Mouse (Mus musculus): ENCODE results near the gene Prrc2a. TPM values are rescaled to one million over a fixed set of nuclear protein-coding genes. Genes with fewer than 3 reads are reported as not detected.

Prrc2a gene
- polyA plus RNA-seq, 1 experiment = 404 TPM

Other genes with a start within 250 kb of the Prrc2a start
- 41.5 and 44.0 TPM in 2 replicates for gene Neu1, start 233.6 kb downstream of the Prrc2a start, polyA plus RNA-seq (2012; rRNA removed; ENCODE audit: low replicate concordance)
- gene Hspa1b, start 205.7 kb downstream of the Prrc2a start, polyA plus RNA-seq (2012; rRNA removed; ENCODE audit: low replicate concordance) = 15.3 and 47.3 TPM in 2 replicates
- not detected in 2 replicates for gene Gm20481, start 195.0 kb downstream of the Prrc2a start, polyA plus RNA-seq (2012; rRNA removed; ENCODE audit: low replicate concordance)
- 8.7 and 27.0 TPM in 2 replicates for gene Hspa1a, start 192.7 kb downstream of the Prrc2a start, polyA plus RNA-seq (2012; rRNA removed; ENCODE audit: low replicate concordance)
- 0.46 and 0.59 TPM in 2 replicates for gene Hspa1l, start 192.2 kb downstream of the Prrc2a start, polyA plus RNA-seq (2012; rRNA removed; ENCODE audit: low replicate concordance)
- gene Lsm2, start 183.0 kb downstream of the Prrc2a start, polyA plus RNA-seq (2012; rRNA removed; ENCODE audit: low replicate concordance) = 69.2 and 79.0 TPM in 2 replicates
- 61.9 and 207 TPM in 2 replicates for gene Vars, start 163.9 kb downstream of the Prrc2a start, polyA plus RNA-seq (2012; rRNA removed; ENCODE audit: low replicate concordance)
- 0.39 and 0.62 TPM in 2 replicates for gene Vwa7, start 148.3 kb downstream of the Prrc2a start, polyA plus RNA-seq (2012; rRNA removed; ENCODE audit: low replicate concordance)
- gene Sapcd1, start 136.9 kb downstream of the Prrc2a start, polyA plus RNA-seq (2012; rRNA removed; ENCODE audit: low replicate concordance) = 0.54 and 1.7 TPM in 2 replicates
- 1.8 TPM in 2 replicates for gene Msh5, start 118.2 kb downstream of the Prrc2a start, polyA plus RNA-seq (2012; rRNA removed; ENCODE audit: low replicate concordance)
- gene Clic1, start 114.9 kb downstream of the Prrc2a start, polyA plus RNA-seq (2012; rRNA removed; ENCODE audit: low replicate concordance) = 87.4 and 180 TPM in 2 replicates
- gene Ddah2, start 105.9 kb downstream of the Prrc2a start, polyA plus RNA-seq (2012; rRNA removed; ENCODE audit: low replicate concordance) = 59.2 and 121 TPM in 2 replicates
- 0.17 TPM in 1 of 2 replicates, not detected in the other for gene Ly6g6c, start 99.5 kb downstream of the Prrc2a start, polyA plus RNA-seq (2012; rRNA removed; ENCODE audit: low replicate concordance)
- gene Mpig6b, start 98.7 kb downstream of the Prrc2a start, polyA plus RNA-seq (2012; rRNA removed; ENCODE audit: low replicate concordance) = 0.09 and 0.21 TPM in 2 replicates
- 0.24 and 4.5 TPM in 2 replicates for gene Ly6g6e, start 88.0 kb downstream of the Prrc2a start, polyA plus RNA-seq (2012; rRNA removed; ENCODE audit: low replicate concordance)
- 2.3 and 5.4 TPM in 2 replicates for gene Ly6g6d, start 86.8 kb downstream of the Prrc2a start, polyA plus RNA-seq (2012; rRNA removed; ENCODE audit: low replicate concordance)
- gene Ly6g6f, start 79.3 kb downstream of the Prrc2a start, polyA plus RNA-seq (2012; rRNA removed; ENCODE audit: low replicate concordance) = not detected in 2 replicates
- 206 and 214 TPM in 2 replicates for gene Abhd16a, start 75.6 kb downstream of the Prrc2a start, polyA plus RNA-seq (2012; rRNA removed; ENCODE audit: low replicate concordance)
- gene Ly6g5c, start 56.6 kb downstream of the Prrc2a start, polyA plus RNA-seq (2012; rRNA removed; ENCODE audit: low replicate concordance) = 3.1 TPM in 1 of 2 replicates, not detected in the other
- gene Ly6g5b, start 49.5 kb downstream of the Prrc2a start, polyA plus RNA-seq (2012; rRNA removed; ENCODE audit: low replicate concordance) = 1.9 and 3.2 TPM in 2 replicates
- gene Gpank1, start 43.4 kb downstream of the Prrc2a start, polyA plus RNA-seq (2012; rRNA removed; ENCODE audit: low replicate concordance) = 12.3 and 16.6 TPM in 2 replicates
- 304 and 310 TPM in 2 replicates for gene Csnk2b, start 42.8 kb downstream of the Prrc2a start, polyA plus RNA-seq (2012; rRNA removed; ENCODE audit: low replicate concordance)
- gene D17H6S53E, start 38.5 kb downstream of the Prrc2a start, polyA plus RNA-seq (2012; rRNA removed; ENCODE audit: low replicate concordance) = 6.4 and 11.3 TPM in 2 replicates
- gene Apom, start 32.8 kb downstream of the Prrc2a start, polyA plus RNA-seq (2012; rRNA removed; ENCODE audit: low replicate concordance) = 0.17 TPM in 1 of 2 replicates, not detected in the other
- gene Bag6, start 29.7 kb downstream of the Prrc2a start, polyA plus RNA-seq (2012; rRNA removed; ENCODE audit: low replicate concordance) = 178 and 246 TPM in 2 replicates
- 1.9 and 5.2 TPM in 2 replicates for gene Aif1, start 11.2 kb upstream of the Prrc2a start, polyA plus RNA-seq (2012; rRNA removed; ENCODE audit: low replicate concordance)
- gene Lst1, start 23.5 kb upstream of the Prrc2a start, polyA plus RNA-seq (2012; rRNA removed; ENCODE audit: low replicate concordance) = 23.5 and 60.6 TPM in 2 replicates
- gene Ltb, start 29.5 kb upstream of the Prrc2a start, polyA plus RNA-seq (2012; rRNA removed; ENCODE audit: low replicate concordance) = 4.2 and 11.0 TPM in 2 replicates
- 2.2 and 3.1 TPM in 2 replicates for gene Tnf, start 37.1 kb upstream of the Prrc2a start, polyA plus RNA-seq (2012; rRNA removed; ENCODE audit: low replicate concordance)
- gene Lta, start 40.5 kb upstream of the Prrc2a start, polyA plus RNA-seq (2012; rRNA removed; ENCODE audit: low replicate concordance) = 0.16 and 0.69 TPM in 2 replicates
- gene Gm16181, start 55.9 kb upstream of the Prrc2a start, polyA plus RNA-seq (2012; rRNA removed; ENCODE audit: low replicate concordance) = 0.64 and 4.9 TPM in 2 replicates
- gene Atp6v1g2, start 68.8 kb upstream of the Prrc2a start, polyA plus RNA-seq (2012; rRNA removed; ENCODE audit: low replicate concordance) = 7.5 and 9.8 TPM in 2 replicates
- gene Nfkbil1, start 70.9 kb upstream of the Prrc2a start, polyA plus RNA-seq (2012; rRNA removed; ENCODE audit: low replicate concordance) = 14.3 and 18.2 TPM in 2 replicates
- 285 and 496 TPM in 2 replicates for gene Ddx39b, start 76.8 kb upstream of the Prrc2a start, polyA plus RNA-seq (2012; rRNA removed; ENCODE audit: low replicate concordance)
- 1,137 and 2,644 TPM in 2 replicates for gene H2-D1, start 97.8 kb upstream of the Prrc2a start, polyA plus RNA-seq (2012; rRNA removed; ENCODE audit: low replicate concordance)
- not detected in 2 replicates for gene H2-Q1, start 155.5 kb upstream of the Prrc2a start, polyA plus RNA-seq (2012; rRNA removed; ENCODE audit: low replicate concordance)
- 2.4 TPM in 1 of 2 replicates, not detected in the other for gene H2-Q2, start 177.3 kb upstream of the Prrc2a start, polyA plus RNA-seq (2012; rRNA removed; ENCODE audit: low replicate concordance)
- 120 and 169 TPM in 2 replicates for gene H2-Q4, start 214.7 kb upstream of the Prrc2a start, polyA plus RNA-seq (2012; rRNA removed; ENCODE audit: low replicate concordance)

Measured in subcutaneous adipose tissue, adult 2 months (tissue).